Mouse (Mus musculus): Measurements from ENCODE around the gene Acaca.

DNA sequence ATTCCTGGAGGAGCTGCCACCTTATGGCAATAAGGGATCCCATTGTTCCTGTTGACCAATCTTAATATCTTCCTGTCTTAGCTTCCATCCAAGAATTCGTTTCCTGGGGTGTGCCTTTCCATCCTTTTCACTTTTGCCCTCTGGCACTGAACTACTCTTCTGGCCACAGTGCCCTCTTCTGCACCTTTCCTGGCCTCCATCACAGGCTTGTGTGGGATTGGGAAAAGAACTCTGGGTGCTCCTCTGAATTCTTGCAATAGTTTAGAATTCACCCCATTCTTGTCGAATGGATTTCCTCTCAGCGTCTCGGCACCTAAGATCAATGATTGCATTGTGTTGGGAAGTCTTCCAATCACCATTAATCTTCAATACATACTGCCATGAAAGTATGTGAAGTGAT lies 49.1 kb downstream of the Acaca start:
- TF ChIP-seq CTCF (IDR thresholded peaks at IDR 0.05; ENCODE audit: insufficient read depth, low read length) (no peak), POLR2A (IDR thresholded peaks at IDR 0.05; ENCODE audit: borderline replicate concordance, extremely low read depth, low read depth, low read length) (no peak)
